In genomic region chr11:98328031-98328370, GRCm38 (mm10) we compare ENCODE assay signal across 9 mouse cellular contexts. TPM values are rescaled to one million over a fixed set of nuclear protein-coding genes. Genes with fewer than 3 reads are reported as not detected.
DNase-seq lines count a peak whose midpoint lies in the region; ATAC-seq lines count a peak whose summit lies in the region.
"Had no signal": no experiment of that assay in that cellular context is flagged by ENCODE, and none has a peak within 500 bp of the region (broad histone marks: within the 10 kb centered on the region; RNA-seq: fewer than 3 reads in every experiment).

No protein-coding gene starts in this region.

- peaks cover 100% of the 10 kb centered on the region for H3K27me3 ChIP-seq in liver, embryonic 13.5 days

- WGBS in liver, embryonic 13.5 days (ENCODE audit: insufficient replicate concordance): under 1% methylated on average over 35 of the region's 35 CpGs

- peaks cover 16% of the 10 kb centered on the region for H3K4me1 ChIP-seq in liver, embryonic 13.5 days (replicated peaks)

- peak overlapping the region; percentile 25 for H3K4me3 ChIP-seq in liver, embryonic 13.5 days (replicated peaks)

- intact Hi-C loops in gastrocnemius, postnatal 36 days (cut with DNase I): no loop called here

- H3K27ac ChIP-seq in liver, embryonic 13.5 days: no peak overlapping the region

- no peak for ATAC-seq in liver, embryonic 13.5 days (ENCODE audit: low read depth)
- no peak for ATAC-seq in megakaryocyte progenitor cell, adult 5-6 weeks (replicated peaks; ENCODE audit: poor library complexity)

- peak; percentile 41 for DNase-seq in embryo, embryonic 11 days
- DNase-seq in embryo, embryonic 10.5 days (ENCODE audit: low spot score): no peak
- peak; percentile 31 for DNase-seq in thymus, postnatal 4 days
- DNase-seq in thymus, postnatal 36 days: no peak
- DNase-seq in liver, embryonic 13.5 days: no peak
- no peak for DNase-seq in layer of hippocampus, adult 9-10 months (ENCODE audit: low spot score)
- DNase-seq in gastrocnemius, postnatal 36 days: no peak

- H3K9me3 ChIP-seq in liver, embryonic 13.5 days (replicated peaks): no peaks in the 10 kb centered on the region

- H3K36me3 ChIP-seq in liver, embryonic 13.5 days: no peaks in the 10 kb centered on the region

- H3K9ac ChIP-seq in liver, embryonic 13.5 days: no peak overlapping the region

- peak overlapping the region; percentile 30 for H3K4me2 ChIP-seq in liver, embryonic 13.5 days

RNA-seq across cellular contexts. Expression of gene Neurod2, which starts 1.4 kb away (rescaled TPM):
- not detected in 2 replicates for polyA plus RNA-seq in liver, embryonic 13.5 days (2015; fragmentation: Nextera tagmentation; extraction: Ambion mirVana)
- not detected in 2 replicates for total RNA-seq in megakaryocyte progenitor cell, adult 5-6 weeks (2015)
- total RNA-seq in megakaryocyte progenitor cell, adult 5-6 weeks (2017): not detected in 2 replicates
- total RNA-seq in gastrocnemius, postnatal 36 days (2021): not detected
- polyA plus RNA-seq: C2C12 had no signal

RNA-seq across cellular contexts. Expression of gene Ppp1r1b, which starts 20.2 kb away (rescaled TPM):
- polyA plus RNA-seq in liver, embryonic 13.5 days (2015; fragmentation: Nextera tagmentation; extraction: Ambion mirVana): 0.13 and 0.19 TPM in 2 replicates
- not detected in 2 replicates for total RNA-seq in megakaryocyte progenitor cell, adult 5-6 weeks (2015)
- not detected in 2 replicates for total RNA-seq in megakaryocyte progenitor cell, adult 5-6 weeks (2017)
- not detected for total RNA-seq in gastrocnemius, postnatal 36 days (2021)

RNA-seq across cellular contexts. Expression of gene Stard3, which starts 30.2 kb away (rescaled TPM):
- 14.1 and 15.7 TPM in 2 replicates for polyA plus RNA-seq in liver, embryonic 13.5 days (2015; fragmentation: Nextera tagmentation; extraction: Ambion mirVana)
- total RNA-seq in megakaryocyte progenitor cell, adult 5-6 weeks (2015): 11.1 and 12.0 TPM in 2 replicates
- total RNA-seq in megakaryocyte progenitor cell, adult 5-6 weeks (2017): 17.8 and 23.1 TPM in 2 replicates
- total RNA-seq in gastrocnemius, postnatal 36 days (2021): 10 to 100 TPM; 10.3 to 14.7 TPM

RNA-seq across cellular contexts. Expression of gene Tcap, which starts 55.6 kb away (rescaled TPM):
- 0.15 and 0.59 TPM in 2 replicates for polyA plus RNA-seq in liver, embryonic 13.5 days (2015; fragmentation: Nextera tagmentation; extraction: Ambion mirVana)
- not detected in 2 replicates for total RNA-seq in megakaryocyte progenitor cell, adult 5-6 weeks (2015)
- not detected in 2 replicates for total RNA-seq in megakaryocyte progenitor cell, adult 5-6 weeks (2017)
- total RNA-seq in gastrocnemius, postnatal 36 days (2021): 1,000 to 10,000 TPM; 3,291 to 4,304 TPM

RNA-seq across cellular contexts. Expression of gene Pnmt, which starts 58.2 kb away (rescaled TPM):
- polyA plus RNA-seq in liver, embryonic 13.5 days (2015; fragmentation: Nextera tagmentation; extraction: Ambion mirVana): not detected in 2 replicates
- not detected in 2 replicates for total RNA-seq in megakaryocyte progenitor cell, adult 5-6 weeks (2015)
- total RNA-seq in megakaryocyte progenitor cell, adult 5-6 weeks (2017): not detected in 2 replicates
- total RNA-seq in gastrocnemius, postnatal 36 days (2021): 1 to 10 TPM in 1 of 2 experiments, under 1 TPM in 1; 0.89 to 2.1 TPM

Comparison
In these comparisons a context has a peak if more than half of its experiments do, and no peak if none do; other contexts are left out.
1. DNase-seq: peak in embryo, embryonic 11 days (single experiment) and thymus, postnatal 4 days (single experiment); none in embryo, embryonic 10.5 days (single experiment), thymus, postnatal 36 days (0 of 2), liver, embryonic 13.5 days (single experiment), layer of hippocampus, adult 9-10 months (single experiment) and gastrocnemius, postnatal 36 days (0 of 2).